ENCODE assay signal across 8 mouse cellular contexts in genomic region chrX:136993641-136994040, GRCm38 (mm10). TPM values are rescaled to one million over a fixed set of nuclear protein-coding genes. Genes with fewer than 3 reads are reported as not detected.
DNase-seq lines count a peak whose midpoint lies in the region; ATAC-seq and TF ChIP-seq lines count a peak whose summit lies in the region.

No protein-coding gene starts in this region.

- TF ChIP-seq EP300 in CH12.LX (IDR thresholded peaks at IDR 0.05; ENCODE audit: low read length): no peak

- WGBS in heart, embryonic 11.5 days (ENCODE audit: insufficient replicate concordance): 37% methylated on average over 14 of the region's 14 CpGs
- WGBS in embryonic facial prominence, embryonic 13.5 days: 34% methylated on average over 14 of the region's 14 CpGs
- WGBS in limb, embryonic 13.5 days: 37% methylated on average over 14 of the region's 14 CpGs

- no peak overlapping the region for H3K9ac ChIP-seq in heart, embryonic 11.5 days (ENCODE audit: low read depth, low read length)
- H3K9ac ChIP-seq in CH12.LX (ENCODE audit: insufficient read depth, low read depth): no peak overlapping the region; the same call in 1 of the 2 replicates
- peak overlapping the region; percentile 64 for H3K9ac ChIP-seq in embryonic facial prominence, embryonic 13.5 days
- peak overlapping the region; percentile 59 for H3K9ac ChIP-seq in limb, embryonic 13.5 days

- no peaks in the 10 kb centered on the region for H3K4me1 ChIP-seq in heart, embryonic 11.5 days (ENCODE audit: control insufficient read depth, insufficient read depth, low read length)
- H3K4me1 ChIP-seq in CH12.LX (ENCODE audit: control insufficient read depth in 1 of 2, insufficient read depth in 2 of 2): peaks cover 4 to 27% of the 10 kb centered on the region in 2 experiments
- no peaks in the 10 kb centered on the region for H3K4me1 ChIP-seq in embryonic facial prominence, embryonic 13.5 days
- H3K4me1 ChIP-seq in limb, embryonic 13.5 days: no peaks in the 10 kb centered on the region

- DNase-seq in heart, postnatal 10 days: no peak
- DNase-seq in CH12.LX (ENCODE audit: extremely low read depth): no peak
- DNase-seq in telencephalon, adult 2 months (ENCODE audit: low read depth, low spot score): peak; percentile 10
- DNase-seq in adrenal gland, adult 8-10 months: no peak
- DNase-seq in urinary bladder, adult 2 months (ENCODE audit: low spot score): no peak

- TF ChIP-seq POLR2A in CH12.LX (IDR thresholded peaks at IDR 0.05; ENCODE audit: low read depth, low read length): no peak

- H3K79me2 ChIP-seq in CH12.LX (replicated peaks; ENCODE audit: control insufficient read depth, extremely low read depth, insufficient read depth, poor library complexity, severe bottlenecking): no peaks in the 10 kb centered on the region

- H3K27me3 ChIP-seq in heart, embryonic 11.5 days (ENCODE audit: control insufficient read depth, insufficient read depth, low read length): peaks cover 12% of the 10 kb centered on the region
- no peaks in the 10 kb centered on the region for H3K27me3 ChIP-seq in CH12.LX (replicated peaks)
- peaks cover 41% of the 10 kb centered on the region for H3K27me3 ChIP-seq in embryonic facial prominence, embryonic 13.5 days
- H3K27me3 ChIP-seq in limb, embryonic 13.5 days: peaks cover 30% of the 10 kb centered on the region; the same call in 1 of the 2 replicates

- no peak overlapping the region for H3K4me3 ChIP-seq in heart, embryonic 11.5 days (ENCODE audit: low read depth, low read length)
- peak overlapping the region in 2 of 3 experiments; percentile 54 to 82 for H3K4me3 ChIP-seq in CH12.LX (replicated peaks in 1 of 3; ENCODE audit: low read depth in 2 of 3, low read length in 2 of 3, poor library complexity in 1 of 3)
- peak overlapping the region; percentile 48 for H3K4me3 ChIP-seq in embryonic facial prominence, embryonic 13.5 days
- peak overlapping the region; percentile 50 for H3K4me3 ChIP-seq in limb, embryonic 13.5 days

- intact Hi-C loops in heart, postnatal 10 days (cut with DNase I): no loop called here

- dilution Hi-C loops in CH12.LX (cut with MboI; ENCODE audit: extremely low pct_ligation_motif_present, extremely low pct_unique_long_range_greater_than_20kb, low sequenced_read_pairs): no loop called here

- no peak overlapping the region for H3K27ac ChIP-seq in heart, embryonic 11.5 days (ENCODE audit: low read depth, low read length)
- no peak overlapping the region for H3K27ac ChIP-seq in CH12.LX (ENCODE audit: insufficient read depth, low read depth)
- H3K27ac ChIP-seq in embryonic facial prominence, embryonic 13.5 days: no peak overlapping the region
- H3K27ac ChIP-seq in limb, embryonic 13.5 days: no peak overlapping the region

- in situ Hi-C loops in CH12.LX (cut with MboI; ENCODE audit: low pct_ligation_motif_present, low pct_unique_long_range_greater_than_20kb, low sequenced_read_pairs): no loop called here

- no peak for TF ChIP-seq CTCF in CH12.LX (conservative IDR thresholded peaks at IDR 0.05 in 1 of 2, IDR thresholded peaks at IDR 0.05 in 1 of 2; ENCODE audit: low read depth in 2 of 2, low read length in 2 of 2)

- no peaks in the 10 kb centered on the region for H3K36me3 ChIP-seq in heart, embryonic 11.5 days (ENCODE audit: control insufficient read depth, insufficient read depth, low read length)
- peaks cover 0 to 9% of the 10 kb centered on the region in 2 experiments for H3K36me3 ChIP-seq in CH12.LX (replicated peaks in 1 of 2; ENCODE audit: control insufficient read depth in 1 of 2, insufficient read depth in 1 of 2, low read length in 1 of 2)
- H3K36me3 ChIP-seq in embryonic facial prominence, embryonic 13.5 days: no peaks in the 10 kb centered on the region
- no peaks in the 10 kb centered on the region for H3K36me3 ChIP-seq in limb, embryonic 13.5 days

- H3K9me3 ChIP-seq in heart, embryonic 11.5 days (replicated peaks; ENCODE audit: control insufficient read depth, low read length): no peaks in the 10 kb centered on the region
- no peaks in the 10 kb centered on the region for H3K9me3 ChIP-seq in CH12.LX (replicated peaks; ENCODE audit: low read length)
- H3K9me3 ChIP-seq in embryonic facial prominence, embryonic 13.5 days: no peaks in the 10 kb centered on the region
- no peaks in the 10 kb centered on the region for H3K9me3 ChIP-seq in limb, embryonic 13.5 days

- TF ChIP-seq RAD21 in CH12.LX (IDR thresholded peaks at IDR 0.05; ENCODE audit: low read depth, low read length): no peak

- ATAC-seq in heart, embryonic 11.5 days (replicated peaks; ENCODE audit: insufficient number of reproducible peaks, low FRiP score, low TSS enrichment): no peak
- ATAC-seq in embryonic facial prominence, embryonic 13.5 days (ENCODE audit: insufficient number of reproducible peaks, insufficient read depth, low FRiP score, low TSS enrichment, low read depth): no peak
- ATAC-seq in limb, embryonic 13.5 days (ENCODE audit: low FRiP score, low read depth): no peak

- peak overlapping the region; percentile 68 for H3K4me2 ChIP-seq in heart, embryonic 11.5 days
- peak overlapping the region; percentile 21 for H3K4me2 ChIP-seq in CH12.LX (ENCODE audit: insufficient read depth, low read depth, poor library complexity, severe bottlenecking)
- H3K4me2 ChIP-seq in embryonic facial prominence, embryonic 13.5 days: peak overlapping the region; percentile 62
- peak overlapping the region; percentile 64 for H3K4me2 ChIP-seq in limb, embryonic 13.5 days (replicated peaks)

TF ChIP-seq in CH12.LX, 34 proteins besides CTCF, POLR2A, EP300 and RAD21 (continues in another document):
- no peak for TF ChIP-seq PAX5 (IDR thresholded peaks at IDR 0.05; ENCODE audit: low read length)
- TF ChIP-seq TCF12 (IDR thresholded peaks at IDR 0.05; ENCODE audit: low read depth, low read length): no peak
- TF ChIP-seq ELF1 (IDR thresholded peaks at IDR 0.05; ENCODE audit: low read depth, low read length): no peak
- no peak for TF ChIP-seq MAX (IDR thresholded peaks at IDR 0.05; ENCODE audit: low read length)
- TF ChIP-seq RCOR1 (conservative IDR thresholded peaks at IDR 0.05; ENCODE audit: low read depth, low read length): no peak

RNA-seq across cellular contexts. Expression of gene Zcchc18, which starts 0.7 kb away (rescaled TPM):
- 4.2 TPM in 2 replicates for polyA plus RNA-seq in heart, embryonic 11.5 days (2014; fragmentation: Nextera tagmentation; extraction: Ambion mirVana)
- total RNA-seq in heart, postnatal 10 days (2021): not detected
- total RNA-seq in CH12.LX (2012; rRNA removed) (4.5 and 6.8 TPM in 2 replicates), CH12.LX (2014; rRNA removed) (0.34 TPM in 2 replicates)
- polyA plus RNA-seq in CH12.LX (2012; ENCODE audit: insufficient read length, low read depth): 0.83 and 0.97 TPM in 2 replicates
- polyA plus RNA-seq in embryonic facial prominence, embryonic 13.5 days (2015; fragmentation: Nextera tagmentation; extraction: Ambion mirVana): 32.5 and 35.0 TPM in 2 replicates
- 34.6 and 37.0 TPM in 2 replicates for polyA plus RNA-seq in limb, embryonic 13.5 days (2015; fragmentation: Nextera tagmentation; extraction: Ambion mirVana)
- total RNA-seq in adrenal gland, adult 8-10 months (2022): 10 to 100 TPM; 16.7 to 29.0 (median 22.0) TPM
- polyA plus RNA-seq in urinary bladder, adult 2 months (2012; rRNA removed): 1.3 and 1.5 TPM in 2 replicates

RNA-seq across cellular contexts. Expression of gene Tmsb15b1, which starts 17.0 kb away (rescaled TPM):
- polyA plus RNA-seq in heart, embryonic 11.5 days (2014; fragmentation: Nextera tagmentation; extraction: Ambion mirVana): 12.4 and 13.3 TPM in 2 replicates
- 1 to 10 TPM in 1 of 2 experiments, under 1 TPM in 1; 0.91 to 1.2 TPM for total RNA-seq in heart, postnatal 10 days (2021)
- total RNA-seq in CH12.LX (2012; rRNA removed) (5.9 and 6.8 TPM in 2 replicates), CH12.LX (2014; rRNA removed) (44.6 and 47.7 TPM in 2 replicates)
- 5.2 and 6.9 TPM in 2 replicates for polyA plus RNA-seq in CH12.LX (2012; ENCODE audit: insufficient read length, low read depth)
- 45.1 and 49.1 TPM in 2 replicates for polyA plus RNA-seq in embryonic facial prominence, embryonic 13.5 days (2015; fragmentation: Nextera tagmentation; extraction: Ambion mirVana)
- polyA plus RNA-seq in limb, embryonic 13.5 days (2015; fragmentation: Nextera tagmentation; extraction: Ambion mirVana): 34.6 and 37.4 TPM in 2 replicates
- total RNA-seq in adrenal gland, adult 8-10 months (2022): 1 to 10 TPM; 1.0 to 9.8 (median 5.8) TPM
- 7.1 and 8.3 TPM in 2 replicates for polyA plus RNA-seq in urinary bladder, adult 2 months (2012; rRNA removed)

RNA-seq across cellular contexts. Expression of gene Tmsb15l, which starts 17.0 kb away (rescaled TPM):
- polyA plus RNA-seq in heart, embryonic 11.5 days (2014; fragmentation: Nextera tagmentation; extraction: Ambion mirVana): 1.3 and 4.3 TPM in 2 replicates
- 1 to 10 TPM in 1 of 2 experiments, under 1 TPM in 1; 0.67 to 1.0 TPM for total RNA-seq in heart, postnatal 10 days (2021)
- 3.8 and 4.4 TPM in 2 replicates for total RNA-seq in CH12.LX (2012; rRNA removed)
- total RNA-seq in CH12.LX (2014; rRNA removed): 18.5 and 24.4 TPM in 2 replicates
- polyA plus RNA-seq in CH12.LX (2012; ENCODE audit: insufficient read length, low read depth): 0.87 TPM in 1 of 2 replicates, not detected in the other
- 5.0 and 11.3 TPM in 2 replicates for polyA plus RNA-seq in embryonic facial prominence, embryonic 13.5 days (2015; fragmentation: Nextera tagmentation; extraction: Ambion mirVana)
- 7.3 and 7.8 TPM in 2 replicates for polyA plus RNA-seq in limb, embryonic 13.5 days (2015; fragmentation: Nextera tagmentation; extraction: Ambion mirVana)
- 1 to 10 TPM; 1.2 to 2.6 (median 2.2) TPM for total RNA-seq in adrenal gland, adult 8-10 months (2022)
- polyA plus RNA-seq in urinary bladder, adult 2 months (2012; rRNA removed): 6.9 and 7.0 TPM in 2 replicates

RNA-seq across cellular contexts. Expression of gene Tmsb15b2, which starts 18.3 kb away (rescaled TPM):
- polyA plus RNA-seq in heart, embryonic 11.5 days (2014; fragmentation: Nextera tagmentation; extraction: Ambion mirVana): 11.9 and 22.9 TPM in 2 replicates
- 1 to 10 TPM; 1.9 to 5.9 TPM for total RNA-seq in heart, postnatal 10 days (2021)
- total RNA-seq in CH12.LX (2012; rRNA removed): 0.38 and 1.2 TPM in 2 replicates
- total RNA-seq in CH12.LX (2014; rRNA removed): 45.7 and 106 TPM in 2 replicates
- 4.6 and 13.7 TPM in 2 replicates for polyA plus RNA-seq in CH12.LX (2012; ENCODE audit: insufficient read length, low read depth)
- polyA plus RNA-seq in embryonic facial prominence, embryonic 13.5 days (2015; fragmentation: Nextera tagmentation; extraction: Ambion mirVana): 101 and 117 TPM in 2 replicates
- 76.7 and 90.3 TPM in 2 replicates for polyA plus RNA-seq in limb, embryonic 13.5 days (2015; fragmentation: Nextera tagmentation; extraction: Ambion mirVana)
- 10 to 100 TPM; 14.3 to 23.8 (median 18.6) TPM for total RNA-seq in adrenal gland, adult 8-10 months (2022)
- polyA plus RNA-seq in urinary bladder, adult 2 months (2012; rRNA removed): 2.7 and 3.7 TPM in 2 replicates

RNA-seq across cellular contexts. Expression of gene Slc25a53, which starts 44.5 kb away (rescaled TPM):
- 4.9 and 5.5 TPM in 2 replicates for polyA plus RNA-seq in heart, embryonic 11.5 days (2014; fragmentation: Nextera tagmentation; extraction: Ambion mirVana)
- total RNA-seq in heart, postnatal 10 days (2021): 1 to 10 TPM; 4.7 to 6.2 TPM
- total RNA-seq in CH12.LX (2012; rRNA removed): 3.3 and 4.2 TPM in 2 replicates
- 3.1 and 6.2 TPM in 2 replicates for total RNA-seq in CH12.LX (2014; rRNA removed)
- 3.0 and 3.5 TPM in 2 replicates for polyA plus RNA-seq in CH12.LX (2012; ENCODE audit: insufficient read length, low read depth)
- 14.1 and 14.4 TPM in 2 replicates for polyA plus RNA-seq in embryonic facial prominence, embryonic 13.5 days (2015; fragmentation: Nextera tagmentation; extraction: Ambion mirVana)
- polyA plus RNA-seq in limb, embryonic 13.5 days (2015; fragmentation: Nextera tagmentation; extraction: Ambion mirVana): 12.4 and 14.8 TPM in 2 replicates
- 10 to 100 TPM in 1 of 4 experiments, 1 to 10 TPM in 3; 6.6 to 12.0 (median 9.0) TPM for total RNA-seq in adrenal gland, adult 8-10 months (2022)
- polyA plus RNA-seq in urinary bladder, adult 2 months (2012; rRNA removed): 5.9 and 6.8 TPM in 2 replicates

Comparison
In these comparisons a context has a peak if more than half of its experiments do, and no peak if none do; other contexts are left out.
1. H3K9ac ChIP-seq: peak in embryonic facial prominence, embryonic 13.5 days (single experiment) and limb, embryonic 13.5 days (single experiment); none in heart, embryonic 11.5 days (single experiment) and CH12.LX (single experiment).
2. Peak in every context shown above with its lines, with median percentiles within 50 percentile points of each other: H3K4me2 ChIP-seq.